In the genomic region with DNA sequence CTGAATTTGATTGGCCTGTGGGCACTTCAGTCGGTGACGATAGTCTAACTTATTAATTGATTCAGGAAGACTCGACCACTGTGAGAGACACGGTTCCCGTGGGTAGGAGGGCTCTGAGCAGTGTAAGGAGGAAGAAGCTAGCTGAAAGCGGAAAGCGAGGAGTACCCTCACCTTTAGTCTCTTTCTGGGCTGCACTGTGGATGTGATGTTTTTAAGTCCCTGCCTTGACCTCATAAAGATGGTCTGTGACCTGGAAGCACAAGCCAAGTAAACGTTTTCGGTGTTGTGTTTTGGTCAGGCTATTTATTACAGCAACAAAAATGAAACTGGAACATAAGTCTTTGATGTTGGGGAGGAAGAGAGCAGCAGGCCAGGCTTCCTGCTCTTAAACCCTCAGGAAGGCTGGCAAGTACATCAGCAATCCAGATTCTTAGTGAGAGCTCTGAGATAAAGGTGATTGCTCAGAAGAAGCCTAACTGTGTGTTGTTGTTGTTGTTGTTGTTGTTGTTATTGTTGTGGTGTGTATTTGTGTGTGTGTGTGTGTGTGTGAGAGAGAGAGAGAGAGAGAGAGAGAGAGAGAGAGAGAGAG, we compare ENCODE assay signal across 10 mouse cellular contexts. TPM values are rescaled to one million over a fixed set of nuclear protein-coding genes. Genes with fewer than 3 reads are reported as not detected.
A peak's percentile ranks its signal among the peaks of the same experiment; 100 is the strongest.
DNase-seq lines count a peak whose midpoint lies in the region; ATAC-seq lines count a peak whose summit lies in the region.
"Had no signal": no experiment of that assay in that cellular context is flagged by ENCODE, and none has a peak within 500 bp of the region (broad histone marks: within the 10 kb centered on the region; RNA-seq: fewer than 3 reads in every experiment).

No protein-coding gene starts in this region.

- no peaks in the 10 kb centered on the region for H3K27me3 ChIP-seq in heart, embryonic 11.5 days (ENCODE audit: control insufficient read depth, insufficient read depth, low read length)
- H3K27me3 ChIP-seq in midbrain, embryonic 11.5 days (ENCODE audit: control insufficient read depth, insufficient read depth, low read length): no peaks in the 10 kb centered on the region
- H3K27me3 ChIP-seq in midbrain, embryonic 10.5 days (ENCODE audit: low read depth, poor library complexity, severe bottlenecking): no peaks in the 10 kb centered on the region
- no peaks in the 10 kb centered on the region for H3K27me3 ChIP-seq in heart, embryonic 10.5 days (ENCODE audit: insufficient read depth, poor library complexity, severe bottlenecking)

- H3K9ac ChIP-seq in heart, embryonic 11.5 days (ENCODE audit: low read depth, low read length): no peak overlapping the region
- H3K9ac ChIP-seq in midbrain, embryonic 11.5 days (ENCODE audit: low read length): no peak overlapping the region
- H3K9ac ChIP-seq: liver, embryonic 14.5 days had no signal

- no peak for ATAC-seq in heart, embryonic 11.5 days (replicated peaks; ENCODE audit: insufficient number of reproducible peaks, low FRiP score, low TSS enrichment)
- no peak for ATAC-seq in midbrain, embryonic 11.5 days (ENCODE audit: low FRiP score)

- peak; percentile 46 to 63 for DNase-seq in heart, adult 18-20 months
- DNase-seq in midbrain, embryonic 11.5 days (ENCODE audit: low spot score, missing footprints): peak; percentile 56
- DNase-seq in midbrain, embryonic 10.5 days (ENCODE audit: low spot score): no peak
- DNase-seq in heart, embryonic 10.5 days (ENCODE audit: low spot score): no peak
- peak; percentile 4 for DNase-seq in naive thymus-derived CD4-positive, alpha-beta T cell, adult 2 months (ENCODE audit: low read depth)
- DNase-seq in cerebellum, adult 8-10 months: no peak
- no peak for DNase-seq in right cerebral cortex, postnatal 10 days (ENCODE audit: low spot score in 2 of 2)

- peaks cover 4% of the 10 kb centered on the region; the same call in 1 of the 2 replicates for H3K4me1 ChIP-seq in heart, embryonic 11.5 days (ENCODE audit: control insufficient read depth, insufficient read depth, low read length)
- H3K4me1 ChIP-seq in midbrain, embryonic 11.5 days (ENCODE audit: control insufficient read depth, insufficient read depth, low read length): 0 out of 2 replicates have a peak, but pooled peaks cover 6% of the 10 kb centered on the region
- H3K4me1 ChIP-seq in midbrain, embryonic 10.5 days: peaks cover 20% of the 10 kb centered on the region
- peaks cover 19% of the 10 kb centered on the region for H3K4me1 ChIP-seq in heart, embryonic 10.5 days

- no peaks in the 10 kb centered on the region for H3K36me3 ChIP-seq in heart, embryonic 11.5 days (ENCODE audit: control insufficient read depth, insufficient read depth, low read length)
- H3K36me3 ChIP-seq in midbrain, embryonic 11.5 days (ENCODE audit: control insufficient read depth, insufficient read depth, low read length): no peaks in the 10 kb centered on the region
- no peaks in the 10 kb centered on the region for H3K36me3 ChIP-seq in midbrain, embryonic 10.5 days
- H3K36me3 ChIP-seq in heart, embryonic 10.5 days: no peaks in the 10 kb centered on the region

- H3K4me3 ChIP-seq in heart, embryonic 11.5 days (ENCODE audit: low read depth, low read length): no peak overlapping the region
- H3K4me3 ChIP-seq in midbrain, embryonic 11.5 days (ENCODE audit: low read depth, low read length): no peak overlapping the region
- H3K4me3 ChIP-seq in midbrain, embryonic 10.5 days: no peak overlapping the region
- no peak overlapping the region for H3K4me3 ChIP-seq in heart, embryonic 10.5 days

- 72% methylated on average over 9 of the region's 9 CpGs for WGBS in heart, embryonic 11.5 days (ENCODE audit: insufficient replicate concordance)
- WGBS in midbrain, embryonic 11.5 days: 87% methylated on average over 9 of the region's 9 CpGs
- WGBS in midbrain, embryonic 10.5 days: 82% methylated on average over 9 of the region's 9 CpGs
- WGBS in heart, embryonic 10.5 days: 77% methylated on average over 9 of the region's 9 CpGs

- H3K27ac ChIP-seq in heart, embryonic 11.5 days (ENCODE audit: low read depth, low read length): no peak overlapping the region
- H3K27ac ChIP-seq in midbrain, embryonic 11.5 days (ENCODE audit: low read depth, low read length): no peak overlapping the region
- H3K27ac ChIP-seq in midbrain, embryonic 10.5 days (replicated peaks): no peak overlapping the region
- 0 out of 2 replicates have a peak overlapping the region, but pooled peaks have one; percentile 1 for H3K27ac ChIP-seq in heart, embryonic 10.5 days
- H3K27ac ChIP-seq: liver, embryonic 14.5 days had no signal

- H3K4me2 ChIP-seq in heart, embryonic 11.5 days: no peak overlapping the region
- no peak overlapping the region for H3K4me2 ChIP-seq in midbrain, embryonic 11.5 days

- no peaks in the 10 kb centered on the region for H3K9me3 ChIP-seq in heart, embryonic 11.5 days (replicated peaks; ENCODE audit: control insufficient read depth, low read length)
- no peaks in the 10 kb centered on the region for H3K9me3 ChIP-seq in midbrain, embryonic 11.5 days (ENCODE audit: control insufficient read depth, low read length)
- H3K9me3 ChIP-seq in midbrain, embryonic 10.5 days (replicated peaks): 0 out of 2 replicates have a peak, but pooled peaks cover 3% of the 10 kb centered on the region
- no peaks in the 10 kb centered on the region for H3K9me3 ChIP-seq in heart, embryonic 10.5 days

RNA-seq across cellular contexts. Expression of a gene that starts 23.0 kb away (rescaled TPM):
- 10 to 100 TPM; 13.5 to 14.5 TPM for total RNA-seq in heart, adult 18-20 months (2021)
- polyA plus RNA-seq in heart, embryonic 11.5 days (2014; fragmentation: Nextera tagmentation; extraction: Ambion mirVana): 0.15 and 0.19 TPM in 2 replicates
- 0.08 and 0.11 TPM in 2 replicates for polyA plus RNA-seq in midbrain, embryonic 11.5 days (2014; fragmentation: Nextera tagmentation; extraction: Ambion mirVana)
- 0.10 and 0.11 TPM in 2 replicates for polyA plus RNA-seq in midbrain, embryonic 10.5 days (2016; fragmentation: Nextera tagmentation; extraction: Ambion mirVana)
- 0.18 and 0.38 TPM in 2 replicates for polyA plus RNA-seq in heart, embryonic 10.5 days (2016; fragmentation: Nextera tagmentation; extraction: Ambion mirVana)
- total RNA-seq: monocyte, adult 5-6 weeks had no signal
- polyA plus RNA-seq: liver, embryonic 14.5 days had no signal

Comparison
In these comparisons a context has a peak if more than half of its experiments do, and no peak if none do; other contexts are left out.
1. DNase-seq: peak in heart, adult 18-20 months (2 of 2), midbrain, embryonic 11.5 days (single experiment) and naive thymus-derived CD4-positive, alpha-beta T cell, adult 2 months (single experiment); none in midbrain, embryonic 10.5 days (single experiment), heart, embryonic 10.5 days (single experiment), cerebellum, adult 8-10 months (single experiment) and right cerebral cortex, postnatal 10 days (0 of 2).